Mouse (Mus musculus) liver, adult 2 months (tissue): ENCODE measurements around the gene Tjp3.

Experiments used
- CTCF ChIP-seq: fragments of 200-500 bp; IDR thresholded peaks from 2 replicates; pipeline ENCODE4 v1.5.1; 2011; ENCODE audit warnings: low read depth, low read length, control low read depth
- POLR2A ChIP-seq: fragments of 200-500 bp; IDR thresholded peaks from 2 replicates; pipeline ENCODE4 v1.6.1; 2011; ENCODE audit warnings: low read length, control low read depth; ENCODE audit not compliant: insufficient read depth; ENCODE audit errors: extremely low read depth

GRCm38 (mm10) chr10:81319741-81320549 is 28.6 kb upstream of the Tjp3 start:
- TF ChIP-seq POLR2A = 0 out of 2 replicates have a peak, but pooled peaks have one; percentile 33
- TF ChIP-seq CTCF = no peak
